Mouse (Mus musculus) spleen, embryonic (tissue): Measurements from ENCODE around the gene Defb5.
"Not testable (repeated sequence)": the region's sequence is repeated elsewhere in the genome, so short reads cannot be mapped to it uniquely, and the experiment has no call there.

Source experiments
- CTCF ChIA-PET: fragments of 350-600 bp; sonication (Branson Sonifier 250); formaldehyde crosslinking; loops from one replicate; lab custom pipeline; 2022; lab: Charles Lee

The Defb5 gene

GRCm38 (mm10) chr8:19247280-19247679 lies at the start of gene Defb5:
Gene Defb5 (plus strand): TSS chr8:19247580.
- CTCF ChIA-PET = no interaction called here

- CTCF ChIA-PET = no interaction called here
Observed at GRCm38 (mm10) chr8:19225161-19225560, 22.2 kb upstream of the Defb5 start, which contains the start of gene Defb6. Gene Defb6 (plus strand): TSS chr8:19225478.

- CTCF ChIA-PET = no interaction called here
Observed at GRCm38 (mm10) chr8:19238101-19238500, 9.3 kb upstream of the Defb5 start.

GRCm38 (mm10) chr8:19239616-19240015 lies 7.8 kb upstream of the Defb5 start, which contains the start of gene Defb46:
Gene Defb46 (plus strand): TSS chr8:19239916.
- CTCF ChIA-PET = no interaction called here

- CTCF ChIA-PET = no interaction called here
Observed at GRCm38 (mm10) chr8:19258136-19258535, 10.8 kb downstream of the Defb5 start.

- CTCF ChIA-PET = no interaction called here
Observed at GRCm38 (mm10) chr8:19259667-19260066, 12.3 kb downstream of the Defb5 start.

GRCm38 (mm10) chr8:19293060-19293459 lies 45.7 kb downstream of the Defb5 start, which contains the start of gene Defb3:
Gene Defb3 (plus strand): TSS chr8:19293360.
- CTCF ChIA-PET = not testable (repeated sequence)

GRCm38 (mm10) chr8:19298361-19298760 lies 51.0 kb downstream of the Defb5 start:
- CTCF ChIA-PET = not testable (repeated sequence)
